Mouse (Mus musculus) stomach, postnatal 0 days (tissue): Measurements from ENCODE around the gene Tbrg1. TPM values are rescaled to one million over a fixed set of nuclear protein-coding genes. Genes with fewer than 3 reads are reported as not detected.

Experiments
- ATAC-seq: fragments of 200-750 bp; cut with Nextera tagmentation; 2 replicates; pipeline ENCODE4 v1.8.0; 2017; ENCODE audit not compliant: low FRiP score, low TSS enrichment
- DNase-seq: peaks from one replicate; pipeline ENCODE4 v3.0.0-alpha.2; 2016; ENCODE audit warnings: low spot score
- H3K27ac ChIP-seq: fragments of 300-500 bp; sonication (generic); replicated peaks from 2 replicates; pipeline ENCODE4 v1.5.1; 2014; ENCODE audit warnings: mild to moderate bottlenecking, control low read depth
- H3K27me3 ChIP-seq: fragments of 300-500 bp; sonication (generic); 2 replicates; pipeline ENCODE4 v1.6.1; 2014; ENCODE audit warnings: low read length; ENCODE audit not compliant: control insufficient read depth, insufficient read depth
- H3K36me3 ChIP-seq: fragments of 300-500 bp; sonication (generic); 2 replicates; pipeline ENCODE4 v1.6.1; 2014; ENCODE audit warnings: low read length, mixed read lengths; ENCODE audit not compliant: control insufficient read depth, insufficient read depth
- H3K4me1 ChIP-seq: fragments of 300-500 bp; sonication (generic); replicated peaks from 2 replicates; pipeline ENCODE4 v1.6.1; 2014; ENCODE audit warnings: antibody characterized with exemption; ENCODE audit not compliant: control insufficient read depth, insufficient read depth
- H3K4me2 ChIP-seq: fragments of 300-500 bp; sonication (generic); replicated peaks from 2 replicates; pipeline ENCODE4 v1.6.1; 2014; ENCODE audit warnings: low read depth, mild to moderate bottlenecking, control low read depth, moderate library complexity
- H3K4me3 ChIP-seq: fragments of 300-500 bp; sonication (generic); 2 replicates; pipeline ENCODE4 v1.5.1; 2014; ENCODE audit warnings: low read depth, low read length, control low read depth
- H3K9ac ChIP-seq: fragments of 300-500 bp; sonication (generic); 2 replicates; pipeline ENCODE4 v1.6.1; 2014; ENCODE audit warnings: mild to moderate bottlenecking, low read length, control low read depth, mixed read lengths
- H3K9me3 ChIP-seq: fragments of 300-500 bp; sonication (generic); 2 replicates; pipeline ENCODE4 v1.6.1; 2016; ENCODE audit warnings: low read length; ENCODE audit not compliant: control insufficient read depth
- CTCF ChIP-seq: IDR thresholded peaks from 2 replicates; pipeline ENCODE4 v1.5.1; 2016; ENCODE audit warnings: antibody characterized with exemption, low read depth, mild to moderate bottlenecking, moderate library complexity
- EP300 ChIP-seq: optimal IDR thresholded peaks from 2 replicates; pipeline ENCODE3; 2016; ENCODE audit warnings: antibody characterized with exemption
- WGBS: fragments of 180-500 bp; shearing (Covaris S2); extraction: QIAGEN DNeasy Blood & Tissue Kit; methylation state at CpG from one replicate; pipeline ENCODE4 v1.1.7; 2014; 5-methylcytosine and 5-hydroxymethylcytosine counted together
- polyA plus RNA-seq: library from polyadenylated mRNA; unstranded; fragments of >200 nt; fragmentation: Nextera tagmentation; extraction: Ambion mirVana; gene quantifications from 2 replicates; pipeline ENCODE4 v1.2.1, GENCODE M21; 2015

The Tbrg1 gene
- 171 and 180 TPM in 2 replicates for polyA plus RNA-seq

GRCm38 (mm10) chr9:37656931-37657481 is at the start of gene Tbrg1:
Tbrg1 (minus strand) TSS chr9:37657312.
- H3K9ac ChIP-seq, result peak within 1 kb of the TSS; percentile 83
- peaks cover 14% of the 10 kb centered on the region for H3K36me3 ChIP-seq
- DNase-seq (peak; percentile 95), ATAC-seq (peak; percentile 99)
- WGBS, result under 1% methylated on average over 36 of the region's 36 CpGs
- no peaks in the 10 kb centered on the region for H3K9me3 ChIP-seq
- peak within 1 kb of the TSS; percentile 65 for H3K4me2 ChIP-seq
- peak within 1 kb of the TSS; percentile 94 for H3K27ac ChIP-seq
- H3K4me3 ChIP-seq, result peak within 1 kb of the TSS; percentile 85
- peak; percentile 48 for TF ChIP-seq EP300
- peak; percentile 22; the same call in 1 of the 2 replicates for TF ChIP-seq CTCF
- no peaks in the 10 kb centered on the region for H3K27me3 ChIP-seq
- no peaks in the 10 kb centered on the region for H3K4me1 ChIP-seq

GRCm38 (mm10) chr9:37689970-37690686 is 33.0 kb upstream of the Tbrg1 start:
- no peak overlapping the region for H3K4me2 ChIP-seq
- H3K27me3 ChIP-seq, result no peaks in the 10 kb centered on the region
- no peak overlapping the region for H3K4me3 ChIP-seq
- TF ChIP-seq EP300, result no peak
- TF ChIP-seq CTCF, result peak; percentile 76
- no peak overlapping the region for H3K27ac ChIP-seq
- WGBS, result 61% methylated on average over 5 of the region's 5 CpGs
- no peaks in the 10 kb centered on the region for H3K36me3 ChIP-seq
- DNase-seq (no peak), ATAC-seq (no peak)
- no peaks in the 10 kb centered on the region for H3K4me1 ChIP-seq
- H3K9me3 ChIP-seq, result no peaks in the 10 kb centered on the region
- H3K9ac ChIP-seq, result no peak overlapping the region

GRCm38 (mm10) chr9:37687941-37688303 is 30.8 kb upstream of the Tbrg1 start:
- no peak overlapping the region for H3K27ac ChIP-seq
- WGBS, result 42% methylated on average over 3 of the region's 3 CpGs
- no peaks in the 10 kb centered on the region for H3K9me3 ChIP-seq
- no peaks in the 10 kb centered on the region for H3K4me1 ChIP-seq
- ATAC-seq, result no peak
- H3K36me3 ChIP-seq, result no peaks in the 10 kb centered on the region
- H3K4me3 ChIP-seq, result no peak overlapping the region
- no peak overlapping the region for H3K9ac ChIP-seq
- no peaks in the 10 kb centered on the region for H3K27me3 ChIP-seq
- DNase-seq, result no peak
- TF ChIP-seq EP300 (no peak), CTCF (peak; percentile 7; the same call in 1 of the 2 replicates)
- H3K4me2 ChIP-seq, result no peak overlapping the region

- Histone ChIP-seq H3K4me1 (no peaks in the 10 kb centered on the region), H3K4me2 (no peak overlapping the region), H3K27ac (no peak overlapping the region), H3K27me3 (no peaks in the 10 kb centered on the region), H3K9ac (no peak overlapping the region), H3K36me3 (no peaks in the 10 kb centered on the region), H3K4me3 (no peak overlapping the region), H3K9me3 (no peaks in the 10 kb centered on the region)
- 88% methylated on average over 3 of the region's 3 CpGs for WGBS
- no peak for TF ChIP-seq CTCF
- TF ChIP-seq EP300, result no peak
- DNase-seq (no peak), ATAC-seq (no peak)
Observed at GRCm38 (mm10) chr9:37687288-37687940, 30.3 kb upstream of the Tbrg1 start.

- Histone ChIP-seq H3K4me2 (no peak overlapping the region), H3K27ac (no peak overlapping the region), H3K4me3 (no peak overlapping the region), H3K36me3 (no peaks in the 10 kb centered on the region), H3K27me3 (no peaks in the 10 kb centered on the region), H3K4me1 (no peaks in the 10 kb centered on the region), H3K9me3 (no peaks in the 10 kb centered on the region), H3K9ac (no peak overlapping the region)
- ATAC-seq, result no peak
- no peak for TF ChIP-seq CTCF
- TF ChIP-seq EP300, result no peak
- 91% methylated on average over 1 of the region's 1 CpGs for WGBS
- DNase-seq, result no peak
Observed at GRCm38 (mm10) chr9:37681123-37681522, 24.0 kb upstream of the Tbrg1 start.

GRCm38 (mm10) chr9:37675287-37675686 is 18.2 kb upstream of the Tbrg1 start:
- Histone ChIP-seq H3K27ac (no peak overlapping the region), H3K4me2 (no peak overlapping the region), H3K27me3 (no peaks in the 10 kb centered on the region), H3K9me3 (no peaks in the 10 kb centered on the region), H3K4me1 (no peaks in the 10 kb centered on the region), H3K36me3 (no peaks in the 10 kb centered on the region), H3K4me3 (no peak overlapping the region), H3K9ac (no peak overlapping the region)
- DNase-seq (no peak), ATAC-seq (no peak)
- 62% methylated on average over 4 of the region's 4 CpGs for WGBS
- TF ChIP-seq EP300 (no peak), CTCF (no peak)
